Mouse (Mus musculus) lung, postnatal 0 days (tissue): ENCODE measurements at regions not wholly inside any gene's neighbourhood (a gene's known extent, or its start where the extent isn't known, plus 50 kb on each side); places are given as distances from the start of the nearest gene placed in this dataset.
"Not testable (repeated sequence)": the region's sequence is repeated elsewhere in the genome, so short reads cannot be mapped to it uniquely, and the experiment has no call there.

Source experiments
- ATAC-seq: fragments of 200-750 bp; cut with Nextera tagmentation; 2 replicates; pipeline ENCODE4 v1.8.0; 2017; ENCODE audit warnings: moderate library complexity
- DNase-seq: peaks from one replicate; pipeline ENCODE4 v3.0.0-alpha.2; 2016; ENCODE audit warnings: low spot score
- H3K27ac ChIP-seq: fragments of 300-500 bp; sonication (generic); 2 replicates; pipeline ENCODE4 v1.5.1; 2014; ENCODE audit warnings: antibody characterized with exemption, mild to moderate bottlenecking, low read length, mixed read lengths
- H3K27me3 ChIP-seq: fragments of 300-500 bp; sonication (generic); replicated peaks from 2 replicates; pipeline ENCODE4 v1.6.1; 2014; ENCODE audit warnings: low read length, mixed read lengths; ENCODE audit not compliant: insufficient read depth
- H3K36me3 ChIP-seq: fragments of 300-500 bp; sonication (generic); 2 replicates; pipeline ENCODE4 v1.6.1; 2014; ENCODE audit warnings: low read length, mixed read lengths; ENCODE audit not compliant: insufficient read depth
- H3K4me1 ChIP-seq: fragments of 300-500 bp; sonication (generic); 2 replicates; pipeline ENCODE4 v1.6.1; 2014; ENCODE audit warnings: antibody characterized with exemption, low read depth, low read length, mixed read lengths; ENCODE audit not compliant: insufficient read depth
- H3K4me2 ChIP-seq: fragments of 300-500 bp; sonication (generic); replicated peaks from 2 replicates; pipeline ENCODE4 v1.6.1; 2014; ENCODE audit warnings: low read depth, mild to moderate bottlenecking, low read length, moderate library complexity, mixed read lengths
- H3K4me3 ChIP-seq: fragments of 300-500 bp; sonication (generic); 2 replicates; pipeline ENCODE4 v1.5.1; 2014; ENCODE audit warnings: low read depth, low read length
- H3K9ac ChIP-seq: fragments of 300-500 bp; sonication (generic); replicated peaks from 2 replicates; pipeline ENCODE4 v1.6.1; 2014; ENCODE audit warnings: low read depth, mild to moderate bottlenecking
- H3K9me3 ChIP-seq: fragments of 300-500 bp; sonication (generic); 2 replicates; pipeline ENCODE4 v1.6.1; 2016; ENCODE audit warnings: low read length, mixed read lengths
- CTCF ChIP-seq: IDR thresholded peaks from 2 replicates; pipeline ENCODE4 v1.5.1; 2016; ENCODE audit warnings: antibody characterized with exemption, mild to moderate bottlenecking
- EP300 ChIP-seq: IDR thresholded peaks from 2 replicates; pipeline ENCODE4 v1.6.1; 2016; ENCODE audit warnings: antibody characterized with exemption, mild to moderate bottlenecking, control low read depth
- WGBS: fragments of 180-500 bp; shearing (Covaris S2); extraction: QIAGEN DNeasy Blood & Tissue Kit; methylation state at CpG from one replicate; pipeline ENCODE4 v1.1.7; 2014; 5-methylcytosine and 5-hydroxymethylcytosine counted together

DNA sequence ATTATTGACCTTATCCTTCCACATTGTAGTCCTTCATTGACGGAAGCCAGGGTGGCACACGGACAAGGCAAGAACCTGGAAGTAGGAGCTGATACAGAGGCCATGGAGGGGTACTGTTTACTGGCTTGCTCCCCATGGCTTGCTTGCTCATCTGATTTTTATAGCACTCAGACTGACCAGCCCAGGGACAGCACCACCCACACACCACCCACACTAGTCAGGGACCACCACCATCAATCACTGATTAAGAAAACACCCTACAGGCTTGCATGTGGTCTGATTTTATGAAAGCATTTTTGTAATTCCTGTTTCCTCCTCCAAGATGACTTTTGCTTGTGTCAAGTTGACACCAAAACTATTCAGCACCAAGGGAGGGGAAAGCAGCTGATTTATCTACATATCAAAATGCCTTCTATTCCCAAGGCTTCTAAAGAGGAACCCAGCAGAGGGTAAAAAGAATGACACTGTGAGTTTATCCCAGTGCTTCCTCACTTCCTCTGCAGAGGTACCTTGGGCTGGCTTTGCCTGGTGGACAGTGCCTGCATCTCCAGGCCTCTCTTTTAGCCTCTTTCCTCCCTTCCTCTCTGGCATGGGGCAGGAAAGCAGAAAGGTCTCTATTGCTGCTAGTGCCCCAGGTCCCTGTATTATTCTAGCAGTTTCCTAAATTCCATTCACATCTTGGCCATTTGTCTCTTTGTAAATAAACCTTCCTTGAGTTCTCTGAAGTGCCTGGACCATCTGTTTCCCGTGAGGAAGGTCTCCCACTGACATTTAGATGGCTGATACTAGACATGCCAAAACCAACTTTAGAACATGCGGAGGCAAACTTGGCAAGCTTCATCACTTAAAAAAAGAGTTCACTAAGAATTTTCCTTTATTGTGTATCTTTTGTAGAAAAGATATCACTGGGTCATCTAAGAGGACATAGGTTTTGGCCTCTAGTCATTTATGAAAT lies 507.6 kb downstream of the Gja1 start:
- Histone ChIP-seq H3K36me3 (no peaks in the 10 kb centered on the region), H3K4me1 (no peaks in the 10 kb centered on the region), H3K27ac (no peak overlapping the region), H3K4me3 (no peak overlapping the region), H3K4me2 (no peak overlapping the region), H3K9me3 (no peaks in the 10 kb centered on the region), H3K9ac (no peak overlapping the region), H3K27me3 (no peaks in the 10 kb centered on the region)
- TF ChIP-seq EP300 = no peak
- DNase-seq (no peak), ATAC-seq (no peak; the same call in 1 of the 2 replicates)
- WGBS = 48% methylated on average over 4 of the region's 4 CpGs

DNA sequence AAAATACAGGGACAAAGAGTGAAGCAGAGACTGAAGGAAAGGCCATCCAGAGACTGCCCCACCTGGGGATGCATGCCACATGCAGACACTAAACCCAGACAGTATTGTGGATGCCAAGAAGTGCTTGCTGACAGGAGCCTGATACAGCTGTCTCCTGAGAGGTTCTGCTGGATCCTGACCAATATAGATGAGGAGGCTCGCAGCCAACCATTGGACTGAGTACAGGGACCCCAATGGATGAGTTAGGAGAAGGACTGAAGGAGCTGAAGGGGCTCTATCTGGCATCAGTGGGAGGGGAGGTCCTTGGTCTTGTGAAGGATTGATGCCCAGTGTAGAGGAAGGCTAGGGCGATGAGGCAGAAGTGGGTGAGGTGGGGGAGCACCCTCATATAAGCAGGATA lies 514.4 kb downstream of the Gja1 start:
- H3K9me3 ChIP-seq, H3K27ac ChIP-seq, H3K9ac ChIP-seq, DNase-seq, ATAC-seq, H3K4me1 ChIP-seq, H3K27me3 ChIP-seq, H3K36me3 ChIP-seq, H3K4me3 ChIP-seq, H3K4me2 ChIP-seq: not testable (repeated sequence)
- WGBS = 88% methylated on average over 2 of the region's 2 CpGs

DNA sequence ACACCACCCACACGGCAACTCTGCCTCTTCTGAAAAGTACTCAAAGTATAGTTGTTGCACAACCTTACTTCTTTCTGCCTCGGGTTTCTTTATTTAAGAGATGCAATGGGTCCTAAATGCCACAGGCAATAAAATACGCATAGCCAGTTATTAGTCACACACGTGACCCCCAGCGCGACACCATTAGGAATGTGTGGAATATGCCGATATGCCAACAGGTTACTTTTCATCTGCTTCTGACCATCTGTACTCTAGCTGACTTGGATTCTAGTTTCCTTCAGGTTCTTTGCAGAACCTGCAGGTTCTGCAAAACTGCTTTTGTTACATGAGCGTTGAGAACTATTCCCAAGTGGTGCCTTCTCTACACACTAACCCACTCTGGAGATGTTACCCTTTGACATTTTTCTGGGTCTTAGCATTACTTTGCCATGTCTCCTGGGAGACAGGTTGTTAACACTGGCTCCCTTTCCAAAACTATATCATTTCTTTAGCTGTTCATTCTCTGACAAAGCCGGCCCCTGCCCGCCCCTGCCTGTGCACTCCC lies 515.6 kb downstream of the Gja1 start:
- ATAC-seq = no peak
- no peaks in the 10 kb centered on the region for H3K36me3 ChIP-seq
- TF ChIP-seq CTCF = no peak
- WGBS = 71% methylated on average over 10 of the region's 10 CpGs
- no peaks in the 10 kb centered on the region for H3K27me3 ChIP-seq
- H3K9ac ChIP-seq = no peak overlapping the region
- no peak for DNase-seq
- H3K4me2 ChIP-seq = no peak overlapping the region
- H3K27ac ChIP-seq = no peak overlapping the region
- no peaks in the 10 kb centered on the region for H3K4me1 ChIP-seq
- H3K4me3 ChIP-seq = no peak overlapping the region
- no peaks in the 10 kb centered on the region for H3K9me3 ChIP-seq

DNA sequence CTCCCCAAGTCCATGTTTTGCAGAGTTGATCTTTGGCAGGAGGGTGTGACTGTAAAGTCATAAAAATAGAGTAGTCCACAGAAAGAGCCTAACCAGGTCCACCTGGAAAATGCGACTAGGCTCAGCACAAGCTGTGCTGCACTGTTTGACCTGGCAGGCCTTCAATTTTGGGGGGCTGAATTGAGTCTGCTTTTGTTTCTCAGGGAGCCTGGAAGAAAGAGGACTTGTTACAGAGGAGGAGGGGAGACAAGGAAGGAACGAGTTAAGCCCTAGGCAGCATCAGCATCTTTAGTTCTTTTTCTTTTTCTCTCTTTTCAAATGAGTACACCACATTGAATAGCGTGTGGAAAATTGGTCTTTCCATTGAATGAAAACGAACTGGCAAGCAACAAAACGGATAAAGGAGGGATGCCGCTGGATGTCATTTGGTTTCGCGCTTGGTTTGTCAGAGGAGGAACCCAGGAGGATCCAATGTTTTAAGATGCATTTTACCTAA lies 516.1 kb downstream of the Gja1 start:
- no peak overlapping the region for H3K27ac ChIP-seq
- H3K9me3 ChIP-seq = no peaks in the 10 kb centered on the region
- H3K4me1 ChIP-seq = no peaks in the 10 kb centered on the region
- WGBS = 79% methylated on average over 8 of the region's 8 CpGs
- H3K36me3 ChIP-seq = no peaks in the 10 kb centered on the region
- no peaks in the 10 kb centered on the region for H3K27me3 ChIP-seq
- H3K4me2 ChIP-seq = no peak overlapping the region
- ATAC-seq = no peak
- TF ChIP-seq CTCF (no peak), EP300 (no peak)
- H3K4me3 ChIP-seq = no peak overlapping the region
- no peak for DNase-seq
- no peak overlapping the region for H3K9ac ChIP-seq

DNA sequence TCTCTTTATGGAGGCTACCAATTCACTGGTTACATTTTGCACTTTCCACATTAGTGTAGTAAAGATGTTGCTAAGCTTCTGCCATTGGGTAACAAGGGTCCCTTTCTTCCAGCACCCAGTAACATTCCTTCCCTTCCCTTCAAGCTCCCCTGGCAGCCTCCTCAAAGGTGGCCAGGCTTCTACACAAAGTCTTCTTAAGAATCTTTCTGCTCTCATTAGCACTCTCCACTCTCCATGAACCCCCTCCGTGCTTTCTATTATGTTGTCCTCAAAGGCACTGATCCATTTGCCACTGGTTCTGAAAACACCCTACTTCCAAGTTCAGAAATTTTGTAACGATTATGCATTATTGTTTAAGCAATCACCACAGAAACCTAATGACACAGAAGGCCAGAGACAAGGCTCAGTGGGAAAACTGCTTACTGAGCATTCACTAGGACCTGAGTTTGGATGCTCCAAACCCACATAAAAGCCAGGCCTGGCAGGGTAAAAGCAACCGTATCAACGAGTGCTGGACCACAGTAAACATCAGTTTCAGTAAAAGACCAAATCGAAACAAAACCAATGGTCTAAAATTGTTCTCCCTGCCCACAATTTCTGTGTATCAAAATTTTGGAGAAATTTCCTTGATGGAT lies 522.6 kb downstream of the Gja1 start:
- Histone ChIP-seq H3K36me3 (no peaks in the 10 kb centered on the region), H3K4me1 (peaks cover 2% of the 10 kb centered on the region; the same call in 1 of the 2 replicates), H3K4me2 (no peak overlapping the region), H3K4me3 (no peak overlapping the region), H3K27me3 (no peaks in the 10 kb centered on the region), H3K27ac (no peak overlapping the region), H3K9me3 (no peaks in the 10 kb centered on the region), H3K9ac (no peak overlapping the region)
- 85% methylated on average over 5 of the region's 5 CpGs for WGBS
- DNase-seq (no peak), ATAC-seq (no peak)
- TF ChIP-seq EP300 = no peak
- no peak for TF ChIP-seq CTCF

DNA sequence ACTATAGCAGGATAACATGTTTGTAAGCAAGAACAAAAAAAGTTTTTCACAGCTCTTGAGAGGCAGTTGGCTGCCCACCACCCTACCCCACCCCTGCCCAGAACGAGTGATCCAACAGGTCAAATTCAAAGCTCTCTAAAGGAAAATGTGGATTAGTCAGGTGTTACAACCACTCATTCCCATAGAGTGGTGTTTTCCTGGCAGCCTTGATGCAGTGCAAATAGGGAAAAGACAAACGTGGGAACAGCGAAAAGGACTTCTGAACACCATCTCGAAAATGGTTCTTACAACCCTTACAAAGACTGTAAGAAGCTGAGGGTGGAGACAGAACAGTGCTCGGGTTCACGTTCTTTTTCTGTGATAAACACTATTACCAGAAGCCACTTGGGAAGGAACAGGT lies 523.8 kb downstream of the Gja1 start:
- DNase-seq (peak; percentile 52), ATAC-seq (peak; percentile 57)
- Histone ChIP-seq H3K9me3 (no peaks in the 10 kb centered on the region), H3K27ac (no peak overlapping the region), H3K4me3 (no peak overlapping the region), H3K36me3 (no peaks in the 10 kb centered on the region), H3K4me1 (peaks cover 2% of the 10 kb centered on the region; the same call in 1 of the 2 replicates), H3K27me3 (no peaks in the 10 kb centered on the region), H3K9ac (no peak overlapping the region), H3K4me2 (no peak overlapping the region)
- 50% methylated on average over 6 of the region's 6 CpGs for WGBS
- TF ChIP-seq EP300 = no peak; the same call in 1 of the 2 replicates
- no peak for TF ChIP-seq CTCF
